ENCODE assay signal across 7 mouse cellular contexts in the genomic region with DNA sequence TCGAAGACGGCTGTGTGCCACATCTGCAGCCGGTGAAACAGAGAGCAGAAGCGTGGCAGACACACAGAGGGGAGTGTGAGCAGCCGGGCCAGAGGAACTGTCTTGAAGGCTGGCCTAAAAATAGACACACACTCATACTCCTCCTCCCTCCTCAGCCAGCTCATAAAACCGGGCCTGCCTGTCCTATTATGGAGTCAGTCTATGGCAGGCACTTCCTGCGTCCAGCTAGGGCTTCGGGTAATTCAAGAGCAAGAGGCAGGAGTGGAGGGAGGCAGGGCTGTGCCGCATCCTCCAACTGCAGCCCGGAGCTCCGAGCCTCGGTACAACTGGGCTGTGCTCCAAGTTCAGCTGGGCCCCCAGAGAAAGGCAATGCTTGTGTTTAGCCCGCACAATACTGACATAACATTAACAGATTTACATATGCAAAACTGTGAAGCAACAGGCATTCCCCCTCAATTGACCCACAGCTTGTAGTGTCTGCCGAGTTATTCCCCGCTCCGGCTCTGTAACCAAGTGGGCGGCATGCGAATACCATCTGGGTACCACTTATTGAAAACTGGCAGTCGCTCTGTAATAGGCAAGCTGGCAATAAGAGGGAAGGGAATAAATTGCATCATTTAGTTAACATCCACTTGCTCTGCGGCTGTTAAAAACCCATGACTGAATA. TPM values are rescaled to one million over a fixed set of nuclear protein-coding genes. Genes with fewer than 3 reads are reported as not detected.
DNase-seq lines count a peak whose midpoint lies in the region; ATAC-seq and TF ChIP-seq lines count a peak whose summit lies in the region.

No protein-coding gene starts in this region.

- H3K27me3 ChIP-seq in embryonic facial prominence, embryonic 13.5 days = no peaks in the 10 kb centered on the region
- no peaks in the 10 kb centered on the region for H3K27me3 ChIP-seq in limb, embryonic 11.5 days (ENCODE audit: control insufficient read depth, insufficient read depth, low read length)
- no peaks in the 10 kb centered on the region for H3K27me3 ChIP-seq in midbrain, embryonic 12.5 days
- no peaks in the 10 kb centered on the region for H3K27me3 ChIP-seq in spleen, adult 2 months (ENCODE audit: control insufficient read depth, insufficient read depth, low read length)

- peaks cover 43% of the 10 kb centered on the region for H3K4me1 ChIP-seq in embryonic facial prominence, embryonic 13.5 days
- H3K4me1 ChIP-seq in limb, embryonic 11.5 days (ENCODE audit: control insufficient read depth, insufficient read depth, low read length) = peaks cover 28% of the 10 kb centered on the region
- peaks cover 28% of the 10 kb centered on the region for H3K4me1 ChIP-seq in midbrain, embryonic 12.5 days
- peaks cover 17% of the 10 kb centered on the region; the same call in 1 of the 2 replicates for H3K4me1 ChIP-seq in spleen, adult 2 months (ENCODE audit: control insufficient read depth, insufficient read depth, insufficient read length)

- peak overlapping the region; percentile 14 for H3K4me3 ChIP-seq in embryonic facial prominence, embryonic 13.5 days
- no peak overlapping the region for H3K4me3 ChIP-seq in limb, embryonic 11.5 days (ENCODE audit: low read depth, low read length)
- H3K4me3 ChIP-seq in midbrain, embryonic 12.5 days = no peak overlapping the region
- peak overlapping the region; percentile 41; the same call in 1 of the 2 replicates for H3K4me3 ChIP-seq in spleen, adult 2 months (ENCODE audit: extremely low read depth, insufficient read depth, insufficient read length)

- H3K4me2 ChIP-seq in embryonic facial prominence, embryonic 13.5 days = peak overlapping the region; percentile 55
- H3K4me2 ChIP-seq in limb, embryonic 11.5 days (ENCODE audit: low read depth, severe bottlenecking) = peak overlapping the region; percentile 38
- peak overlapping the region; percentile 26 for H3K4me2 ChIP-seq in midbrain, embryonic 12.5 days (replicated peaks)

- peak; percentile 70 for ATAC-seq in embryonic facial prominence, embryonic 13.5 days (ENCODE audit: insufficient number of reproducible peaks, insufficient read depth, low FRiP score, low TSS enrichment, low read depth)
- peak; percentile 91 for ATAC-seq in limb, embryonic 11.5 days (ENCODE audit: insufficient number of reproducible peaks, low FRiP score, low TSS enrichment, low read depth)
- ATAC-seq in midbrain, embryonic 12.5 days (ENCODE audit: low FRiP score, low read depth) = peak; percentile 82

- TF ChIP-seq CTCF in spleen, adult 2 months (IDR thresholded peaks at IDR 0.05; ENCODE audit: extremely low read depth, insufficient read depth, insufficient read length, insufficient replicate concordance) = no peak

- no peaks in the 10 kb centered on the region for H3K36me3 ChIP-seq in embryonic facial prominence, embryonic 13.5 days
- no peaks in the 10 kb centered on the region for H3K36me3 ChIP-seq in limb, embryonic 11.5 days (ENCODE audit: control insufficient read depth, insufficient read depth, low read length)
- H3K36me3 ChIP-seq in midbrain, embryonic 12.5 days = no peaks in the 10 kb centered on the region; the same call in 1 of the 2 replicates
- H3K36me3 ChIP-seq in spleen, adult 2 months (ENCODE audit: control insufficient read depth, insufficient read depth, low read length) = no peaks in the 10 kb centered on the region

- H3K9me3 ChIP-seq in embryonic facial prominence, embryonic 13.5 days = no peaks in the 10 kb centered on the region; the same call in 1 of the 2 replicates
- no peaks in the 10 kb centered on the region for H3K9me3 ChIP-seq in limb, embryonic 11.5 days (ENCODE audit: control insufficient read depth, low read length)
- H3K9me3 ChIP-seq in midbrain, embryonic 12.5 days = no peaks in the 10 kb centered on the region

- peak; percentile 43 for DNase-seq in adrenal gland, postnatal 25 days
- peak; percentile 84 to 87 for DNase-seq in heart, adult 9 months (ENCODE audit: low spot score in 2 of 2)
- DNase-seq in kidney, adult 8-10 months = peak; percentile 43 to 45
- no peak for DNase-seq in limb, embryonic 11.5 days (ENCODE audit: low spot score)
- DNase-seq in spleen, adult 2 months (ENCODE audit: low read depth in 1 of 2, low spot score in 2 of 2) = peak in 1 of 2 experiments; percentile 27

- H3K9ac ChIP-seq in embryonic facial prominence, embryonic 13.5 days = peak overlapping the region; percentile 23; the same call in 1 of the 2 replicates
- H3K9ac ChIP-seq in limb, embryonic 11.5 days (ENCODE audit: low read length) = peak overlapping the region; percentile 27; the same call in 1 of the 2 replicates
- no peak overlapping the region for H3K9ac ChIP-seq in midbrain, embryonic 12.5 days (replicated peaks)

- H3K27ac ChIP-seq in embryonic facial prominence, embryonic 13.5 days = peak overlapping the region; percentile 83
- peak overlapping the region; percentile 87 for H3K27ac ChIP-seq in limb, embryonic 11.5 days (replicated peaks; ENCODE audit: low read depth, low read length)
- H3K27ac ChIP-seq in midbrain, embryonic 12.5 days (replicated peaks) = peak overlapping the region; percentile 72
- peak overlapping the region; percentile 5; the same call in 1 of the 2 replicates for H3K27ac ChIP-seq in spleen, adult 2 months (ENCODE audit: insufficient read depth, low read length)

- no peak for TF ChIP-seq POLR2A in spleen, adult 2 months (IDR thresholded peaks at IDR 0.05; ENCODE audit: low read depth, low read length)

- 20% methylated on average over 20 of the region's 20 CpGs for WGBS in embryonic facial prominence, embryonic 13.5 days
- 23% methylated on average over 20 of the region's 20 CpGs for WGBS in limb, embryonic 11.5 days
- 52% methylated on average over 20 of the region's 20 CpGs for WGBS in midbrain, embryonic 12.5 days
- WGBS in spleen, adult 2 months = 26% methylated on average over 20 of the region's 20 CpGs

RNA-seq across cellular contexts. Expression of a gene that starts 37.2 kb away (rescaled TPM):
- 51.1 and 58.1 TPM in 2 replicates for total RNA-seq in adrenal gland, postnatal 25 days (2021)
- 66.7 TPM in 2 replicates for polyA plus RNA-seq in embryonic facial prominence, embryonic 13.5 days (2015; fragmentation: Nextera tagmentation; extraction: Ambion mirVana)
- polyA plus RNA-seq in limb, embryonic 11.5 days (2014; fragmentation: Nextera tagmentation; extraction: Ambion mirVana) = 65.4 and 79.5 TPM in 2 replicates
- 91.7 and 96.6 TPM in 2 replicates for polyA plus RNA-seq in midbrain, embryonic 12.5 days (2016; fragmentation: Nextera tagmentation; extraction: Ambion mirVana)
- 162 and 201 TPM in 2 replicates for polyA plus RNA-seq in spleen, adult 2 months (2012; rRNA removed)

Comparison
In these comparisons a context has a peak if more than half of its experiments do, and no peak if none do; other contexts are left out.
1. H3K27ac ChIP-seq: peak in every context shown above with its lines; median percentile 87 in limb, embryonic 11.5 days; 83 in embryonic facial prominence, embryonic 13.5 days; 72 in midbrain, embryonic 12.5 days; 5 in spleen, adult 2 months.
2. H3K4me3 ChIP-seq: peak in embryonic facial prominence, embryonic 13.5 days (single experiment) and spleen, adult 2 months (single experiment); none in limb, embryonic 11.5 days (single experiment) and midbrain, embryonic 12.5 days (single experiment).
3. Peak in every context shown above with its lines, with median percentiles within 50 percentile points of each other: ATAC-seq and H3K4me2 ChIP-seq.